Mouse (Mus musculus) myocyte (in vitro differentiated cells): ENCODE measurements around the gene Ly9. TPM values are rescaled to one million over a fixed set of nuclear protein-coding genes. Genes with fewer than 3 reads are reported as not detected.

Source experiments
- H3K27me3 ChIP-seq: one replicate; pipeline ENCODE4 v1.6.1; 2011; ENCODE audit not compliant: control insufficient read depth, insufficient read depth, insufficient read length
- H3K36me3 ChIP-seq: one replicate; pipeline ENCODE4 v1.6.1; 2011; ENCODE audit not compliant: control insufficient read depth, insufficient read depth
- H3K4me2 ChIP-seq: one replicate; pipeline ENCODE4 v1.6.1; 2011; ENCODE audit warnings: low read depth, control low read depth
- H3K4me3 ChIP-seq: one replicate; pipeline ENCODE4 v1.5.1; 2011; ENCODE audit warnings: mild to moderate bottlenecking, control low read depth, moderate library complexity
- H3K79me2 ChIP-seq: one replicate; pipeline ENCODE4 v1.6.1; 2011; ENCODE audit not compliant: control insufficient read depth, insufficient read depth
- H3ac ChIP-seq: one replicate; pipeline ENCODE4 v1.6.1; 2011; ENCODE audit not compliant: control insufficient read depth, insufficient read length
- CEBPB ChIP-seq: IDR thresholded peaks from 2 replicates; pipeline ENCODE4 v1.6.1; 2011; ENCODE audit warnings: mild to moderate bottlenecking, moderate library complexity; ENCODE audit not compliant: poor library complexity, insufficient read depth, severe bottlenecking
- E2F4 ChIP-seq: IDR thresholded peaks from one replicate; pipeline ENCODE4 v1.6.1; 2011; ENCODE audit warnings: mild to moderate bottlenecking, control low read depth, moderate library complexity; ENCODE audit not compliant: insufficient read depth
- MAX ChIP-seq: IDR thresholded peaks from one replicate; pipeline ENCODE4 v1.6.1; 2011; ENCODE audit warnings: low read depth, mild to moderate bottlenecking, control low read depth
- MYOD1 ChIP-seq, 3 experiments: IDR thresholded peaks; one replicate each; pipeline ENCODE4 v1.6.1; 2011; ENCODE audit warnings: control low read depth in 2 of 3, low read depth in 2 of 3, mild to moderate bottlenecking in 2 of 3, moderate library complexity in 1 of 3; ENCODE audit not compliant: insufficient read length in 2 of 3, control insufficient read depth in 1 of 3
- MYOG ChIP-seq, 3 experiments: IDR thresholded peaks; one replicate each; pipeline ENCODE4 v1.6.1; 2011; ENCODE audit warnings: control low read depth in 2 of 3, low read depth in 2 of 3, mild to moderate bottlenecking in 2 of 3; ENCODE audit not compliant: insufficient read length in 2 of 3, control insufficient read depth in 1 of 3, insufficient read depth in 1 of 3
- POLR2A ChIP-seq: IDR thresholded peaks from one replicate; pipeline ENCODE4 v1.6.1; 2011; ENCODE audit warnings: low read depth, mild to moderate bottlenecking, control low read depth, moderate library complexity; ENCODE audit not compliant: insufficient read length
- POLR2AphosphoS2 ChIP-seq: IDR thresholded peaks from one replicate; pipeline ENCODE4 v1.6.1; 2011; ENCODE audit warnings: low read depth, control low read depth; ENCODE audit not compliant: insufficient read length
- REST ChIP-seq: IDR thresholded peaks from one replicate; pipeline ENCODE4 v1.6.1; 2011; ENCODE audit warnings: mild to moderate bottlenecking, control low read depth, moderate library complexity; ENCODE audit not compliant: insufficient read depth, insufficient read length
- SRF ChIP-seq: IDR thresholded peaks from one replicate; pipeline ENCODE4 v1.6.1; 2011; ENCODE audit warnings: low read depth; ENCODE audit not compliant: control insufficient read depth, insufficient read length
- TCF12 ChIP-seq: IDR thresholded peaks from one replicate; pipeline ENCODE4 v1.6.1; 2011; ENCODE audit warnings: mild to moderate bottlenecking, control low read depth; ENCODE audit not compliant: poor library complexity, insufficient read depth, severe bottlenecking
- TCF3 ChIP-seq: IDR thresholded peaks from one replicate; pipeline ENCODE4 v1.6.1; 2011; ENCODE audit warnings: low read depth, control low read depth; ENCODE audit not compliant: insufficient read length
- USF1 ChIP-seq: IDR thresholded peaks from one replicate; pipeline ENCODE4 v1.6.1; 2011; ENCODE audit warnings: low read depth, mild to moderate bottlenecking, control low read depth, moderate library complexity
- polyA plus RNA-seq: library from polyadenylated mRNA; unstranded; fragments of >200 nt; fragmentation: generic; extraction: Trizol; gene quantifications from one replicate; pipeline ENCODE4 v1.2.1, GENCODE M21; 2012; ENCODE audit warnings: missing spikeins

Ly9 gene
- polyA plus RNA-seq, 1 experiment = not detected

GRCm38 (mm10) chr1:171558898-171559297 lies 48.3 kb downstream of the Ly9 start, which contains the start of gene Cd244a:
Gene Cd244a, plus strand, starts transcription at chr1:171559193.
- Histone ChIP-seq H3K4me3 (no peak within 1 kb of the TSS), H3ac (no peak within 1 kb of the TSS), H3K79me2 (no peaks in the 10 kb centered on the region), H3K36me3 (no peaks in the 10 kb centered on the region), H3K27me3 (no peaks in the 10 kb centered on the region), H3K4me2 (no peak within 1 kb of the TSS)
- TF ChIP-seq CEBPB (no peak), REST (no peak), TCF3 (no peak), SRF (no peak), TCF12 (no peak), POLR2A (no peak), USF1 (no peak), POLR2AphosphoS2 (no peak), MYOD1 (IDR thresholded peaks at IDR 0.05; ENCODE audit: control insufficient read depth in 1 of 3, insufficient read length in 2 of 3, low read depth in 2 of 3) (no peak), E2F4 (no peak), MYOG (IDR thresholded peaks at IDR 0.05; ENCODE audit: control insufficient read depth in 1 of 3, insufficient read depth in 1 of 3, insufficient read length in 2 of 3, low read depth in 2 of 3) (no peak), MAX (no peak)

GRCm38 (mm10) chr1:171558407-171558806 lies 48.8 kb downstream of the Ly9 start:
- H3K27me3 ChIP-seq = no peaks in the 10 kb centered on the region
- no peak overlapping the region for H3ac ChIP-seq
- no peak overlapping the region for H3K4me2 ChIP-seq
- H3K4me3 ChIP-seq = no peak overlapping the region
- TF ChIP-seq REST = no peak
- H3K79me2 ChIP-seq = no peaks in the 10 kb centered on the region
- no peaks in the 10 kb centered on the region for H3K36me3 ChIP-seq

- H3K36me3 ChIP-seq = no peaks in the 10 kb centered on the region
- H3K27me3 ChIP-seq = no peaks in the 10 kb centered on the region
- H3K4me3 ChIP-seq = no peak overlapping the region
- H3K4me2 ChIP-seq = no peak overlapping the region
- no peaks in the 10 kb centered on the region for H3K79me2 ChIP-seq
- TF ChIP-seq E2F4 (no peak), POLR2AphosphoS2 (no peak), POLR2A (no peak), MAX (no peak), TCF3 (no peak), SRF (no peak), MYOG (IDR thresholded peaks at IDR 0.05; ENCODE audit: control insufficient read depth in 1 of 3, insufficient read depth in 1 of 3, insufficient read length in 2 of 3, low read depth in 2 of 3) (no peak), USF1 (no peak), CEBPB (no peak), TCF12 (no peak), MYOD1 (IDR thresholded peaks at IDR 0.05; ENCODE audit: control insufficient read depth in 1 of 3, insufficient read length in 2 of 3, low read depth in 2 of 3) (no peak)
- H3ac ChIP-seq = no peak overlapping the region
These were observed 50.8 kb downstream of the Ly9 start for GRCm38 (mm10) chr1:171556366-171556765.

GRCm38 (mm10) chr1:171553359-171554341 lies 53.6 kb downstream of the Ly9 start:
- no peak for TF ChIP-seq SRF
- TF ChIP-seq MYOG (IDR thresholded peaks at IDR 0.05; ENCODE audit: control insufficient read depth in 1 of 3, insufficient read depth in 1 of 3, insufficient read length in 2 of 3, low read depth in 2 of 3) = no peak
- TF ChIP-seq REST = no peak
- TF ChIP-seq POLR2A = no peak
- no peak for TF ChIP-seq TCF3
- TF ChIP-seq MYOD1 (IDR thresholded peaks at IDR 0.05; ENCODE audit: control insufficient read depth in 1 of 3, insufficient read length in 2 of 3, low read depth in 2 of 3) = no peak
- no peak for TF ChIP-seq POLR2AphosphoS2
- TF ChIP-seq TCF12 = no peak
- no peak for TF ChIP-seq MAX
- no peak for TF ChIP-seq CEBPB
- no peak for TF ChIP-seq USF1
- TF ChIP-seq E2F4 = no peak
- Histone ChIP-seq H3K4me3 (no peak overlapping the region), H3K4me2 (no peak overlapping the region), H3K36me3 (no peaks in the 10 kb centered on the region), H3K79me2 (no peaks in the 10 kb centered on the region), H3ac (no peak overlapping the region), H3K27me3 (no peaks in the 10 kb centered on the region)

GRCm38 (mm10) chr1:171552230-171552629 lies 55.0 kb downstream of the Ly9 start:
- Histone ChIP-seq H3K4me2 (no peak overlapping the region), H3K27me3 (no peaks in the 10 kb centered on the region), H3K36me3 (no peaks in the 10 kb centered on the region), H3K79me2 (no peaks in the 10 kb centered on the region), H3K4me3 (no peak overlapping the region), H3ac (no peak overlapping the region)
- TF ChIP-seq CEBPB = no peak
- TF ChIP-seq SRF = no peak
- no peak for TF ChIP-seq POLR2AphosphoS2
- no peak for TF ChIP-seq USF1
- no peak for TF ChIP-seq MYOD1 (IDR thresholded peaks at IDR 0.05; ENCODE audit: control insufficient read depth in 1 of 3, insufficient read length in 2 of 3, low read depth in 2 of 3)
- TF ChIP-seq MAX = no peak
- no peak for TF ChIP-seq POLR2A
- no peak for TF ChIP-seq TCF12
- no peak for TF ChIP-seq REST
- TF ChIP-seq MYOG (IDR thresholded peaks at IDR 0.05; ENCODE audit: control insufficient read depth in 1 of 3, insufficient read depth in 1 of 3, insufficient read length in 2 of 3, low read depth in 2 of 3) = no peak
- no peak for TF ChIP-seq E2F4
- TF ChIP-seq TCF3 = no peak
